Mouse (Mus musculus): ENCODE measurements around the gene Krtap7-1.

Gene Krtap7-1

GRCm38 (mm10) chr16:89508223-89508622, at the start of gene Krtap7-1:
Gene Krtap7-1 (minus strand): TSS chr16:89508323.
- DNase-seq = no peak

- no peak for DNase-seq
Observed at GRCm38 (mm10) chr16:89550298-89550697, 42.2 kb upstream of the Krtap7-1 start.

- no peak for DNase-seq
Observed at GRCm38 (mm10) chr16:89538031-89538484, 29.9 kb upstream of the Krtap7-1 start.

- no peak for DNase-seq
Observed at GRCm38 (mm10) chr16:89537349-89537748, 29.2 kb upstream of the Krtap7-1 start.

- DNase-seq = no peak
Observed at GRCm38 (mm10) chr16:89530547-89530946, 22.4 kb upstream of the Krtap7-1 start.

- DNase-seq = no peak
Observed at GRCm38 (mm10) chr16:89529846-89530245, 21.7 kb upstream of the Krtap7-1 start.

- DNase-seq = no peak
Observed at GRCm38 (mm10) chr16:89528380-89528779, 20.3 kb upstream of the Krtap7-1 start.

- no peak for DNase-seq
Observed at GRCm38 (mm10) chr16:89520996-89521395, 12.9 kb upstream of the Krtap7-1 start.

- DNase-seq = no peak
Observed at GRCm38 (mm10) chr16:89520555-89520954, 12.4 kb upstream of the Krtap7-1 start.

GRCm38 (mm10) chr16:89520091-89520490, 12.0 kb upstream of the Krtap7-1 start:
- no peak for DNase-seq

- DNase-seq = no peak
Observed at GRCm38 (mm10) chr16:89517635-89518034, 9.5 kb upstream of the Krtap7-1 start.

GRCm38 (mm10) chr16:89513431-89513830, 5.3 kb upstream of the Krtap7-1 start:
- DNase-seq = no peak

GRCm38 (mm10) chr16:89503571-89503970, 4.6 kb downstream of the Krtap7-1 start:
- no peak for DNase-seq

- DNase-seq = no peak
Observed at GRCm38 (mm10) chr16:89501870-89502269, 6.3 kb downstream of the Krtap7-1 start.

GRCm38 (mm10) chr16:89497002-89497401, 11.1 kb downstream of the Krtap7-1 start:
- no peak for DNase-seq

GRCm38 (mm10) chr16:89495394-89496153, 12.5 kb downstream of the Krtap7-1 start:
- no peak for DNase-seq

GRCm38 (mm10) chr16:89487852-89488251, 20.3 kb downstream of the Krtap7-1 start, which contains the start of gene Krtap8-1:
Gene Krtap8-1 (minus strand): TSS chr16:89487952.
- no peak for DNase-seq

GRCm38 (mm10) chr16:89477679-89478314, 30.3 kb downstream of the Krtap7-1 start:
- no peak for DNase-seq

GRCm38 (mm10) chr16:89461189-89461588, 46.9 kb downstream of the Krtap7-1 start:
- no peak for DNase-seq

All from cerebellum, adult 11 months (tissue).